Mouse (Mus musculus) heart, embryonic 10.5 days (tissue): ENCODE results near the gene Abi3bp. TPM values are rescaled to one million over a fixed set of nuclear protein-coding genes. Genes with fewer than 3 reads are reported as not detected.

Experiments
- DNase-seq: peaks from one replicate; pipeline ENCODE4 v3.0.0-alpha.2; 2017; ENCODE audit warnings: low spot score
- H3K27ac ChIP-seq: fragments of 300-500 bp; sonication (generic); 2 replicates; pipeline ENCODE4 v1.5.1; 2016; ENCODE audit warnings: mild to moderate bottlenecking
- H3K27me3 ChIP-seq: fragments of 300-500 bp; sonication (generic); 2 replicates; pipeline ENCODE4 v1.6.1; 2016; ENCODE audit warnings: mild to moderate bottlenecking; ENCODE audit not compliant: poor library complexity, insufficient read depth, severe bottlenecking
- H3K36me3 ChIP-seq: fragments of 300-500 bp; sonication (generic); 2 replicates; pipeline ENCODE4 v1.6.1; 2016; ENCODE audit warnings: mild to moderate bottlenecking, moderate library complexity
- H3K4me1 ChIP-seq: fragments of 300-500 bp; sonication (generic); 2 replicates; pipeline ENCODE4 v1.6.1; 2016; ENCODE audit warnings: mild to moderate bottlenecking
- H3K4me3 ChIP-seq: fragments of 300-500 bp; sonication (generic); 2 replicates; pipeline ENCODE4 v1.5.1; 2016; ENCODE audit warnings: mild to moderate bottlenecking, moderate library complexity
- H3K9me3 ChIP-seq: fragments of 300-500 bp; sonication (generic); 2 replicates; pipeline ENCODE4 v1.6.1; 2016; ENCODE audit warnings: mild to moderate bottlenecking, moderate library complexity
- WGBS: fragments of 180-500 bp; shearing (Covaris S2); methylation state at CpG from one replicate; pipeline ENCODE4 v1.1.7; 2016; 5-methylcytosine and 5-hydroxymethylcytosine counted together
- polyA plus RNA-seq: library from polyadenylated mRNA; unstranded; fragments of >200 nt; fragmentation: Nextera tagmentation; extraction: Ambion mirVana; gene quantifications from 2 replicates; pipeline ENCODE4 v1.2.1, GENCODE M21; 2016

Gene Abi3bp
- polyA plus RNA-seq, 1 experiment from 2014 or later: 0.48 TPM

DNA sequence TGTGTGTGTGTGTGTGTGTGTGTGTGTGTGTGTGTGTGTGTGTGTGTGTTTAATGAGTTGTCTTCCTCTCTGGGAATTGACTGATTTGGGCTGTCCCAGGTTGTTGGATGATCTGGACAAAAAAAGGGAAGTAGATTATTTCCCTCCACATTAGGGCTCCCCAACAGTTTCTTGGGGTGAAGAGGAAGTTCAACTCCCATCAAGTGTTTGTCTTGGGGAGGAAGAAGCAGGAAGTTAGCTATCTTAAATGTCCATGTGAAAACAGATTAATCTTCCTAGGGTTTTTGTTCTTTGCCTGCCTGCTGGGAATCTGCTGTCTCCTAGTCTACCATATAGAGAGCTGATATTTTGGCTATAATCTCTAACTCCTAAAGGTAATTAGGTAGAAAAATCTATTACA is 181.2 kb downstream of the Abi3bp start:
- no peak overlapping the region for H3K27ac ChIP-seq
- no peaks in the 10 kb centered on the region for H3K9me3 ChIP-seq
- H3K4me1 ChIP-seq: no peaks in the 10 kb centered on the region
- H3K27me3 ChIP-seq: no peaks in the 10 kb centered on the region
- H3K36me3 ChIP-seq: no peaks in the 10 kb centered on the region
- H3K4me3 ChIP-seq: no peak overlapping the region
- no peak for DNase-seq

GRCm38 (mm10) chr16:56669520-56669919 is 191.8 kb downstream of the Abi3bp start:
- WGBS: 74% methylated on average over 5 of the region's 5 CpGs
- Histone ChIP-seq H3K27ac (no peak overlapping the region), H3K4me3 (no peak overlapping the region), H3K9me3 (no peaks in the 10 kb centered on the region), H3K27me3 (no peaks in the 10 kb centered on the region), H3K4me1 (no peaks in the 10 kb centered on the region), H3K36me3 (no peaks in the 10 kb centered on the region)
- no peak for DNase-seq

GRCm38 (mm10) chr16:56670941-56671340 is 193.3 kb downstream of the Abi3bp start:
- DNase-seq: no peak
- WGBS: 82% methylated on average over 8 of the region's 8 CpGs
- H3K4me1 ChIP-seq: no peaks in the 10 kb centered on the region
- H3K36me3 ChIP-seq: no peaks in the 10 kb centered on the region
- no peaks in the 10 kb centered on the region for H3K9me3 ChIP-seq
- no peaks in the 10 kb centered on the region for H3K27me3 ChIP-seq
- H3K27ac ChIP-seq: no peak overlapping the region
- no peak overlapping the region for H3K4me3 ChIP-seq

GRCm38 (mm10) chr16:56673420-56673819 is 195.7 kb downstream of the Abi3bp start:
- Histone ChIP-seq H3K9me3 (no peaks in the 10 kb centered on the region), H3K27me3 (no peaks in the 10 kb centered on the region), H3K36me3 (no peaks in the 10 kb centered on the region), H3K27ac (no peak overlapping the region), H3K4me3 (no peak overlapping the region), H3K4me1 (no peaks in the 10 kb centered on the region)
- WGBS: 89% methylated on average over 2 of the region's 2 CpGs
- DNase-seq: no peak

- no peaks in the 10 kb centered on the region for H3K9me3 ChIP-seq
- no peak for DNase-seq
- no peak overlapping the region for H3K27ac ChIP-seq
- WGBS: 68% methylated on average over 4 of the region's 4 CpGs
- H3K4me3 ChIP-seq: no peak overlapping the region
- no peaks in the 10 kb centered on the region for H3K27me3 ChIP-seq
- H3K4me1 ChIP-seq: no peaks in the 10 kb centered on the region
- no peaks in the 10 kb centered on the region for H3K36me3 ChIP-seq
These were observed 199.5 kb downstream of the Abi3bp start for GRCm38 (mm10) chr16:56677146-56677545.

- H3K27me3 ChIP-seq: no peaks in the 10 kb centered on the region
- H3K4me1 ChIP-seq: no peaks in the 10 kb centered on the region
- H3K4me3 ChIP-seq: no peak overlapping the region
- no peak for DNase-seq
- H3K27ac ChIP-seq: no peak overlapping the region
- H3K9me3 ChIP-seq: no peaks in the 10 kb centered on the region
- peaks cover 20% of the 10 kb centered on the region for H3K36me3 ChIP-seq
- 87% methylated on average over 8 of the region's 8 CpGs for WGBS
These were observed 203.4 kb downstream of the Abi3bp start for GRCm38 (mm10) chr16:56681010-56681645.

- peaks cover 47% of the 10 kb centered on the region for H3K36me3 ChIP-seq
- no peaks in the 10 kb centered on the region for H3K4me1 ChIP-seq
These were observed 209.1 kb downstream of the Abi3bp start for GRCm38 (mm10) chr16:56686747-56687146.

GRCm38 (mm10) chr16:56690715-56691114 is 213.0 kb downstream of the Abi3bp start:
- no peaks in the 10 kb centered on the region for H3K27me3 ChIP-seq
- H3K36me3 ChIP-seq: peaks cover 62% of the 10 kb centered on the region
- no peaks in the 10 kb centered on the region for H3K9me3 ChIP-seq
- no peak overlapping the region for H3K27ac ChIP-seq
- 93% methylated on average over 7 of the region's 7 CpGs for WGBS
- H3K4me3 ChIP-seq: no peak overlapping the region
- H3K4me1 ChIP-seq: no peaks in the 10 kb centered on the region
- no peak for DNase-seq

More at GRCm38 (mm10) chr16:56686747-56687146, 209.1 kb downstream of the Abi3bp start:
- no peak overlapping the region for H3K27ac ChIP-seq
- no peaks in the 10 kb centered on the region for H3K9me3 ChIP-seq
- no peaks in the 10 kb centered on the region for H3K27me3 ChIP-seq
- DNase-seq: no peak
- 91% methylated on average over 5 of the region's 5 CpGs for WGBS
- H3K4me3 ChIP-seq: no peak overlapping the region

DNA sequence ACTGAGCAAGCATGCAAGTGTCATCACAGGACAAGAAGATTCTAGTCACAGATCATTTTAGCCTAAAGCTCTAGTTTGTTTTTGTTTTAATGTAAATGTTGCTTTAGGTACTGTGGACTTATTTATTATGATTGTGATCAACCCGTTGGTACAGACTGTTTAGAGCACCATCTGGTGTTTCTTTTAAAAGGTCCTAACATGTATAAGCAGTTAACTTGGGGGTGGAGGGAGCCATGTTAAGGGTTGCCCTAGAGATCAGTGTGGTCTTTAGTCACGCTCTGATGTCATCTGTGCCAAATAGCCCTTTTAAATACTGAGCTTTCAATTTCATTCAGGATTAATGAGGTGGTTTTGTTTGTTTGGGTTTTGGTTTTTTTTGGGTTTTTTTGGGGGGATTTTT is 218.8 kb downstream of the Abi3bp start:
- H3K27me3 ChIP-seq: no peaks in the 10 kb centered on the region
- WGBS: 92% methylated on average over 2 of the region's 2 CpGs
- H3K4me3 ChIP-seq: no peak overlapping the region
- no peak overlapping the region for H3K27ac ChIP-seq
- no peak for DNase-seq
- peaks cover 70% of the 10 kb centered on the region for H3K36me3 ChIP-seq
- no peaks in the 10 kb centered on the region for H3K9me3 ChIP-seq
- no peaks in the 10 kb centered on the region for H3K4me1 ChIP-seq

DNA sequence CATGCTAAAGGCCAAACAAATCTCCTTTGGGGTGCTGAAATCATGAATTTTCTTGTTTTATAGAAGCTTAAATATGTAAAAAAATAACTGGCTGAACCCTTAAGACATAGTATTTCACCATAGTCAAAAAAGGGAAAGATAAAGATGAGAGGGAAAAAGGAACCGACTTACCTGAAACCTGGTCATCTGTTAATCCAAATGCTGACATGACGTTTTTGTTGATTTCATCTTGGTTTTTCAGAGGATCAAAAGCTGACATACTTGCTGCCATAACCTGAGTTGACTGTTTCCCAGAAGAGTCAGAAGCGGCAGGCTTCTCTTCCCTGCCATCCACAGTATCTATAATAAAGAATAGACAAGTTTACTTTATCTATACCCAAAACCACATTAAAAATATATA is 223.2 kb downstream of the Abi3bp start:
- Histone ChIP-seq H3K27me3 (no peaks in the 10 kb centered on the region), H3K4me1 (no peaks in the 10 kb centered on the region), H3K9me3 (no peaks in the 10 kb centered on the region), H3K36me3 (peaks cover 57% of the 10 kb centered on the region), H3K27ac (no peak overlapping the region), H3K4me3 (no peak overlapping the region)
- DNase-seq: no peak
- WGBS: 94% methylated on average over 3 of the region's 3 CpGs

DNA sequence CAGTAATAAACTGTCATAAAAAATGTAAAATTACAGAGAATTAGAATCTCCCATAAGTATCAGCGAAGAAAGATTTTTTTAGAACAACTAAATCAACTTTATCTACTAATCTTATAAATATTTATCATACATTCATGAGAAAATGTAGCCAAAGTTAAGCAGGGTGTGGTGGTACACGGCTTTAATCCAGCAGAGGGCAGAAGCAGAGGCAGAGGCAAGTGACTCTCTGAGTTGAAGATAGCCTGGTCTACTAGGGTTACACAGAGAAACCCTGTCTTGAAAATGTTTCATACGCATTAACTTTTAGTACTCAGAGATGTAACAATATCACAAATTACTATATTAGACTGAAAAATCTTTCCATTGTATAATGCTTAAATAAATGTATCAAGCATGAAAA is 228.1 kb downstream of the Abi3bp start:
- H3K36me3 ChIP-seq: peaks cover 72% of the 10 kb centered on the region
- H3K27ac ChIP-seq: no peak overlapping the region
- no peaks in the 10 kb centered on the region for H3K27me3 ChIP-seq
- WGBS: 90% methylated on average over 3 of the region's 3 CpGs
- DNase-seq: no peak
- no peaks in the 10 kb centered on the region for H3K4me1 ChIP-seq
- H3K4me3 ChIP-seq: no peak overlapping the region
- H3K9me3 ChIP-seq: no peaks in the 10 kb centered on the region

- no peaks in the 10 kb centered on the region for H3K9me3 ChIP-seq
- H3K36me3 ChIP-seq: peaks cover 66% of the 10 kb centered on the region
- no peaks in the 10 kb centered on the region for H3K27me3 ChIP-seq
- H3K4me3 ChIP-seq: no peak overlapping the region
- no peaks in the 10 kb centered on the region; the same call in 1 of the 2 replicates for H3K4me1 ChIP-seq
- no peak for DNase-seq
- no peak overlapping the region for H3K27ac ChIP-seq
- WGBS: 85% methylated on average over 3 of the region's 3 CpGs
These were observed 232.4 kb downstream of the Abi3bp start for GRCm38 (mm10) chr16:56710071-56710470.

- peak overlapping the region; percentile 99; the same call in 1 of the 2 replicates for H3K27ac ChIP-seq
- DNase-seq: no peak
- WGBS: 60% methylated on average over 3 of the region's 3 CpGs
These were observed 237.9 kb downstream of the Abi3bp start for GRCm38 (mm10) chr16:56715608-56716007.

More at GRCm38 (mm10) chr16:56715608-56716007, 237.9 kb downstream of the Abi3bp start:
- Histone ChIP-seq H3K4me3 (peak overlapping the region; percentile 89), H3K27me3 (no peaks in the 10 kb centered on the region), H3K36me3 (peaks cover 23% of the 10 kb centered on the region), H3K9me3 (no peaks in the 10 kb centered on the region), H3K4me1 (peaks cover 10% of the 10 kb centered on the region)
